Mouse (Mus musculus) lung, embryonic 15.5 days (tissue): ENCODE measurements around the gene Rdh16f1. TPM values are rescaled to one million over a fixed set of nuclear protein-coding genes. Genes with fewer than 3 reads are reported as not detected.
A peak's percentile ranks its signal among the peaks of the same experiment; 100 is the strongest.
"Not testable (repeated sequence)": the region's sequence is repeated elsewhere in the genome, so short reads cannot be mapped to it uniquely, and the experiment has no call there.

Source experiments
- ATAC-seq: fragments of 200-750 bp; cut with Nextera tagmentation; 2 replicates; pipeline ENCODE4 v1.8.0; 2017; ENCODE audit warnings: moderate number of reproducible peaks, borderline replicate concordance; ENCODE audit not compliant: low FRiP score, low TSS enrichment; ENCODE audit errors: extremely low read depth
- H3K27ac ChIP-seq: fragments of 300-500 bp; sonication (generic); 2 replicates; pipeline ENCODE4 v1.5.1; 2015; ENCODE audit warnings: moderate library complexity, mild to moderate bottlenecking, inconsistent platforms
- H3K27me3 ChIP-seq: fragments of 300-500 bp; sonication (generic); 2 replicates; pipeline ENCODE4 v1.6.1; 2015; ENCODE audit warnings: inconsistent platforms
- H3K36me3 ChIP-seq: fragments of 300-500 bp; sonication (generic); 2 replicates; pipeline ENCODE4 v1.6.1; 2015; ENCODE audit warnings: inconsistent platforms
- H3K4me1 ChIP-seq: fragments of 300-500 bp; sonication (generic); 2 replicates; pipeline ENCODE4 v1.6.1; 2015; ENCODE audit warnings: inconsistent platforms
- H3K4me2 ChIP-seq: fragments of 300-500 bp; sonication (generic); 2 replicates; pipeline ENCODE4 v1.6.1; 2015; ENCODE audit warnings: inconsistent platforms, mild to moderate bottlenecking, moderate library complexity
- H3K4me3 ChIP-seq: fragments of 300-500 bp; sonication (generic); 2 replicates; pipeline ENCODE4 v1.5.1; 2015; ENCODE audit warnings: mild to moderate bottlenecking, inconsistent platforms
- H3K9ac ChIP-seq: fragments of 300-500 bp; sonication (generic); 2 replicates; pipeline ENCODE4 v1.6.1; 2015; ENCODE audit warnings: inconsistent platforms
- H3K9me3 ChIP-seq: fragments of 300-500 bp; sonication (generic); 2 replicates; pipeline ENCODE4 v1.6.1; 2016; ENCODE audit warnings: inconsistent platforms
- WGBS: fragments of 180-500 bp; shearing (Covaris S2); methylation state at CpG from one replicate; pipeline ENCODE4 v1.1.7; 2015; 5-methylcytosine and 5-hydroxymethylcytosine counted together
- polyA plus RNA-seq: library from polyadenylated mRNA; unstranded; fragments of >200 nt; fragmentation: Nextera tagmentation; extraction: Ambion mirVana; gene quantifications from 2 replicates; pipeline ENCODE4 v1.2.1, GENCODE M21; 2015

Rdh16f1 gene
- polyA plus RNA-seq, 1 experiment from 2014 or later, result 0.15 TPM

GRCm38 (mm10) chr10:127751548-127751947, 8.0 kb upstream of the Rdh16f1 start, which contains the start of gene Gpr182:
Gene Gpr182 (minus strand): TSS chr10:127751732.
- ATAC-seq, result peak; percentile 58
- no peaks in the 10 kb centered on the region for H3K27me3 ChIP-seq
- no peak within 1 kb of the TSS for H3K27ac ChIP-seq
- H3K4me3 ChIP-seq, result peak within 1 kb of the TSS; percentile 26
- H3K9me3 ChIP-seq, result no peaks in the 10 kb centered on the region
- peak within 1 kb of the TSS; percentile 43 for H3K4me2 ChIP-seq
- peaks cover 17% of the 10 kb centered on the region for H3K4me1 ChIP-seq
- WGBS, result 34% methylated on average over 8 of the region's 8 CpGs
- no peak within 1 kb of the TSS for H3K9ac ChIP-seq
- peaks cover 6% of the 10 kb centered on the region; the same call in 1 of the 2 replicates for H3K36me3 ChIP-seq

DNA sequence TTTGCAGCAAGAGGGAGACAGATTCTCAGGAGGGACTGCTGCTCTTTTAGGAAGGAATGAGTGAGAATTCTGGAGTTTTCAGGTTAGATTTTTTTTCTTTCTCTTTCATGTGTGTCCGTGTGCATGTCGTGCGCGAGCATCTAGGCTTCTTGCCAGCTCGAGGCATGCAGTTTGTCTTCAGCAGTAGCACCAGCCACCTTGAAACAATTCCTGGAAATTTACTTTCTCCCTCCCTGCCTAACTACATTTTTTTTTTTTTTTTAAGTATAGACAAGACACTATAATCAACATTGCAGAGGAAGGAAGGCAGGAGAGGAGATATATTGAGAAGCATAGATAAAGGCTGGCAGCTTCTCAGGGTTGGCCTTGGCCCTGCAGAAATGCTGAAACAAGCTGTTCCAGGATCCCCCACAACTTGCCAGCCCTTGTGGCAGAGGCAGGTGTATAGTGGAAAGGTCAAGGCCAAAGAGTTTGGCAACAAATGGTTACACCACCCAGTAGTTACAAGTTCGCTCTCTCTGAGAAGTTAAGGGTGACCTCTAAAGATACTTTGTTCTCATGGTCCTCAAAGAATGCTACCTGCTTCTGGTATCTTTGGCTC, 4.9 kb upstream of the Rdh16f1 start:
- Histone ChIP-seq H3K27me3 (no peaks in the 10 kb centered on the region), H3K4me3 (no peak overlapping the region), H3K27ac (peak overlapping the region; percentile 58), H3K4me1 (peaks cover 12% of the 10 kb centered on the region), H3K36me3 (no peaks in the 10 kb centered on the region), H3K9me3 (no peaks in the 10 kb centered on the region), H3K4me2 (no peak overlapping the region), H3K9ac (no peak overlapping the region)
- 44% methylated on average over 6 of the region's 6 CpGs for WGBS
- ATAC-seq, result no peak

DNA sequence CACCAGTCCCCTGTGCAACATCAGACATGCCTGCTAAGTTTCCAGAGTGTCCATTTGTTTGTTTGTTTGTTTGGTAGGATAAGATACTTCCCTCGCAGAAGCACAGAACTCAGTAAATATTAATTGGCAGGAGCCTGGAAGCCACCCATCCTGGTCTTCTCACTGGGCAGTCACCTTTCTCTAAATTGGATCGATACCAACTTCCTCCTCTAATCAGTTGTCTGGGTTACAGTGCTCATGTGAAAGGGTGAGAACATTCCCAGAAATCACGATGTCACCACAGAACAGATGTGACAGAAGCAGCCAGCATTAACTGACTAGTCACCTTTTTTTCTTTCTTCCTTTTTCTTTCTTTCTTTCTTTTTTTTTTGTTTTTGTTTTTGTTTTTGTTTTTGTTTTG, 4.3 kb upstream of the Rdh16f1 start:
- Histone ChIP-seq H3K4me3 (no peak overlapping the region), H3K4me2 (no peak overlapping the region), H3K4me1 (peaks cover 12% of the 10 kb centered on the region), H3K27me3 (no peaks in the 10 kb centered on the region), H3K9me3 (no peaks in the 10 kb centered on the region), H3K27ac (peak overlapping the region; percentile 58), H3K36me3 (no peaks in the 10 kb centered on the region), H3K9ac (no peak overlapping the region)
- ATAC-seq, result no peak
- WGBS, result 44% methylated on average over 3 of the region's 3 CpGs

- peaks cover 12% of the 10 kb centered on the region for H3K4me1 ChIP-seq
- WGBS, result 21% methylated on average over 18 of the region's 18 CpGs
- no peaks in the 10 kb centered on the region for H3K9me3 ChIP-seq
- ATAC-seq, result no peak
- H3K36me3 ChIP-seq, result no peaks in the 10 kb centered on the region
- H3K9ac ChIP-seq, result no peak overlapping the region; the same call in 1 of the 2 replicates
- peak overlapping the region; percentile 59 for H3K4me2 ChIP-seq
- peak overlapping the region; percentile 24 for H3K4me3 ChIP-seq
- H3K27me3 ChIP-seq, result no peaks in the 10 kb centered on the region
- H3K27ac ChIP-seq, result peak overlapping the region; percentile 48
These were observed 3.7 kb upstream of the Rdh16f1 start for GRCm38 (mm10) chr10:127755770-127756468.

- not testable (repeated sequence) for H3K4me1 ChIP-seq, H3K27ac ChIP-seq, H3K4me3 ChIP-seq, ATAC-seq, H3K4me2 ChIP-seq, H3K9ac ChIP-seq, H3K27me3 ChIP-seq, H3K36me3 ChIP-seq, H3K9me3 ChIP-seq
- 84% methylated on average over 10 of the region's 10 CpGs for WGBS
These were observed 3.3 kb downstream of the Rdh16f1 start for GRCm38 (mm10) chr10:127762926-127763325.

DNA sequence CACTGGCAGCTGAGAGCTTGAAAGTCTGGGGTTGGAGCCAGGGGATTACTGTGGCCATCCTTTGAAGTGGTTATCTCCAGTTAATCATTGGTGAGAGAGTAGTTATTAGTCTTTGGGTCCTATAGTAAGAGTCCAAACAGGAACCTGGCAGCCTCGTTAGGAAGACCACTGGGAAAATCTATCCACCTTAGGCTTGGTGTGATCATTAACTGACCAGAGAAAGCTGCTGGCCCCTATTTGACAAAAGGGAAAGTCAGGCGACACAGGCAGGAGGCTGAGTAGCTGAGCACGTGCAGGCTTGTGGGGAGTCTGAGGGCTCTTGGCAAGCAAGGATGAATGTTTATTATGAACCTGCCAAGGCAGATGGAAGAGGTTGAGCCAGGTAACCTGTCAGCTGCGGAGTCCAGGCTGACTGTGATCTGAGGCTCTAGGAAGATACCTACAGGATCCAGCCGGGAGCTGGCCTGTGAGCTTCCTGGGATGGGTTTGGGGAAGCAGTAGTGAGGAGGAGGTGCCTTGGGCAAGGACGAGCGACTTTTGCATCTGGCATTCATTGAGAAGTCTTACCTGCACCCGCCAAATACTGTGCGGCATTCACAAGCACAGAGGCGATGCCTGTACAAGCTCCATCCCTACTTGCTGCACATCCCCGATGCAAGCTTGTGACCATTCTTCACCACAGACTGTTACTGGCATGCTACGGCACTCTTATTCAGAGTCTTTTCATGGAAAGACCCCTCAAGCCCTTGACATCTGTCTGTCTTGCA, 4.5 kb downstream of the Rdh16f1 start:
- Histone ChIP-seq H3K9me3 (no peaks in the 10 kb centered on the region), H3K27me3 (no peaks in the 10 kb centered on the region), H3K4me3 (no peak overlapping the region), H3K9ac (no peak overlapping the region), H3K36me3 (no peaks in the 10 kb centered on the region), H3K4me2 (no peak overlapping the region), H3K27ac (no peak overlapping the region), H3K4me1 (no peaks in the 10 kb centered on the region)
- WGBS, result 46% methylated on average over 12 of the region's 12 CpGs
- no peak for ATAC-seq

- ATAC-seq, result no peak
- Histone ChIP-seq H3K4me3 (no peak overlapping the region), H3K4me2 (no peak overlapping the region), H3K27ac (no peak overlapping the region), H3K27me3 (no peaks in the 10 kb centered on the region), H3K9ac (no peak overlapping the region), H3K4me1 (no peaks in the 10 kb centered on the region), H3K9me3 (no peaks in the 10 kb centered on the region), H3K36me3 (no peaks in the 10 kb centered on the region)
- WGBS, result 78% methylated on average over 1 of the region's 1 CpGs
These were observed 7.0 kb downstream of the Rdh16f1 start for GRCm38 (mm10) chr10:127766564-127766963.

- Histone ChIP-seq H3K9me3 (no peaks in the 10 kb centered on the region), H3K36me3 (no peaks in the 10 kb centered on the region), H3K4me2 (no peak within 1 kb of the TSS), H3K27ac (no peak within 1 kb of the TSS), H3K4me1 (no peaks in the 10 kb centered on the region), H3K9ac (no peak within 1 kb of the TSS), H3K4me3 (no peak within 1 kb of the TSS), H3K27me3 (no peaks in the 10 kb centered on the region)
- WGBS, result 64% methylated on average over 2 of the region's 2 CpGs
- ATAC-seq, result no peak
These were observed 16.4 kb downstream of the Rdh16f1 start, which contains the start of gene Rdh9 for GRCm38 (mm10) chr10:127776011-127776410. Gene Rdh9 (plus strand): TSS chr10:127776386.

- H3K36me3 ChIP-seq, H3K27ac ChIP-seq, H3K4me3 ChIP-seq, H3K9ac ChIP-seq, ATAC-seq, H3K9me3 ChIP-seq, H3K4me2 ChIP-seq, H3K4me1 ChIP-seq, H3K27me3 ChIP-seq: not testable (repeated sequence)
- WGBS, result 94% methylated on average over 17 of the region's 17 CpGs
These were observed 22.7 kb downstream of the Rdh16f1 start for GRCm38 (mm10) chr10:127782321-127782720.

GRCm38 (mm10) chr10:127785411-127785810, 25.8 kb downstream of the Rdh16f1 start:
- H3K4me1 ChIP-seq, H3K27me3 ChIP-seq, H3K4me2 ChIP-seq, H3K36me3 ChIP-seq, H3K4me3 ChIP-seq, H3K9me3 ChIP-seq, H3K9ac ChIP-seq, H3K27ac ChIP-seq, ATAC-seq: not testable (repeated sequence)
- 74% methylated on average over 1 of the region's 1 CpGs for WGBS

GRCm38 (mm10) chr10:127799295-127799694, 39.7 kb downstream of the Rdh16f1 start:
- no peaks in the 10 kb centered on the region for H3K9me3 ChIP-seq
- H3K4me2 ChIP-seq, result no peak overlapping the region
- WGBS, result 79% methylated on average over 1 of the region's 1 CpGs
- H3K9ac ChIP-seq, result no peak overlapping the region
- H3K27ac ChIP-seq, result no peak overlapping the region
- no peak for ATAC-seq
- H3K27me3 ChIP-seq, result no peaks in the 10 kb centered on the region
- no peaks in the 10 kb centered on the region for H3K4me1 ChIP-seq
- no peaks in the 10 kb centered on the region for H3K36me3 ChIP-seq
- H3K4me3 ChIP-seq, result no peak overlapping the region

DNA sequence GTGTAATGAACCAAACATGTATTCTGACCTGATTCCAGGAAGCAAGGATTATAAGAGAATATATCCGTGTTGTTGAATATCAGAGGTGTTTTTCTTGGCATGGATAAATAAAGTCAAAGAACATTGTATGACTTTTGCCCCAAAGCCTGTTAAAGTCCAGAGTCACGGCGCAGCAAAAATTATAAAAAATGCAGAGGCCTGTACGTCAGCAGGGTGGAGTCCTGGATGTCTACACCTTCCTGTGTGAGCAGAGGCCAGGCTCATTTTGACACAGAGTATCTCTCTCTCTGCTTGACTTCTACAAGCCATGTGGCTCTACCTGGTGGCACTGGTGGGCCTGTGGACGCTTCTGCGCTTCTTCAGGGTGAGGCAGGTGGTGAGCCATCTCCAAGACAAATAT, 41.3 kb downstream of the Rdh16f1 start, which contains the start of gene Rdh16:
Gene Rdh16 (plus strand): TSS at position 262 of the 400 bp plus-strand sequence.
- no peak within 1 kb of the TSS for H3K27ac ChIP-seq
- no peaks in the 10 kb centered on the region for H3K4me1 ChIP-seq
- no peak within 1 kb of the TSS for H3K4me3 ChIP-seq
- ATAC-seq, result no peak
- no peak within 1 kb of the TSS for H3K9ac ChIP-seq
- no peaks in the 10 kb centered on the region for H3K27me3 ChIP-seq
- no peak within 1 kb of the TSS for H3K4me2 ChIP-seq
- no peaks in the 10 kb centered on the region for H3K36me3 ChIP-seq
- WGBS, result 81% methylated on average over 6 of the region's 6 CpGs
- H3K9me3 ChIP-seq, result no peaks in the 10 kb centered on the region
